Mouse (Mus musculus): ENCODE measurements around the gene BC016579.

Gene BC016579

GRCm38 (mm10) chr16:45641301-45641700, 12.6 kb downstream of the BC016579 start:
- DNase-seq (ENCODE audit: low spot score): no peak

- DNase-seq (ENCODE audit: low spot score): no peak
Measured at GRCm38 (mm10) chr16:45640070-45640762, 13.7 kb downstream of the BC016579 start.

- no peak for DNase-seq (ENCODE audit: low spot score)
Measured at GRCm38 (mm10) chr16:45635826-45636225, 18.0 kb downstream of the BC016579 start.

GRCm38 (mm10) chr16:45632420-45632819, 21.4 kb downstream of the BC016579 start:
- no peak for DNase-seq (ENCODE audit: low spot score)

- peak; percentile 51 for DNase-seq (ENCODE audit: low spot score)
Measured at GRCm38 (mm10) chr16:45630347-45630960, 23.4 kb downstream of the BC016579 start.

GRCm38 (mm10) chr16:45629497-45630105, 24.3 kb downstream of the BC016579 start:
- no peak for DNase-seq (ENCODE audit: low spot score)

- DNase-seq (ENCODE audit: low spot score): no peak
Measured at GRCm38 (mm10) chr16:45625342-45625741, 28.5 kb downstream of the BC016579 start.

- DNase-seq (ENCODE audit: low spot score): no peak
Measured at GRCm38 (mm10) chr16:45624791-45625190, 29.1 kb downstream of the BC016579 start.

GRCm38 (mm10) chr16:45623230-45623629, 30.6 kb downstream of the BC016579 start:
- DNase-seq (ENCODE audit: low spot score): no peak

GRCm38 (mm10) chr16:45619751-45620375, 34.0 kb downstream of the BC016579 start:
- no peak for DNase-seq (ENCODE audit: low spot score)

- DNase-seq (ENCODE audit: low spot score): no peak
Measured at GRCm38 (mm10) chr16:45615944-45616343, 37.9 kb downstream of the BC016579 start.

GRCm38 (mm10) chr16:45613247-45613646, 40.6 kb downstream of the BC016579 start:
- no peak for DNase-seq (ENCODE audit: low spot score)

- no peak for DNase-seq (ENCODE audit: low spot score)
Measured at GRCm38 (mm10) chr16:45610267-45610666, 43.6 kb downstream of the BC016579 start, which contains the start of gene Gcsam. Gene Gcsam (plus strand): TSS chr16:45610380.

GRCm38 (mm10) chr16:45609300-45609699, 44.6 kb downstream of the BC016579 start:
- DNase-seq (ENCODE audit: low spot score): no peak

- DNase-seq (ENCODE audit: low spot score): no peak
Measured at GRCm38 (mm10) chr16:45608481-45608954, 45.4 kb downstream of the BC016579 start.

GRCm38 (mm10) chr16:45595494-45595893, 58.4 kb downstream of the BC016579 start:
- no peak for DNase-seq (ENCODE audit: low spot score)

- no peak for DNase-seq (ENCODE audit: low spot score)
Measured at GRCm38 (mm10) chr16:45593656-45594055, 60.2 kb downstream of the BC016579 start.

GRCm38 (mm10) chr16:45582512-45582911, 71.4 kb downstream of the BC016579 start:
- DNase-seq (ENCODE audit: low spot score): no peak

GRCm38 (mm10) chr16:45579883-45580282, 74.0 kb downstream of the BC016579 start:
- DNase-seq (ENCODE audit: low spot score): no peak
